Mouse (Mus musculus) small intestine, adult 2 months (tissue): ENCODE results near the gene Nfix. TPM values are rescaled to one million over a fixed set of nuclear protein-coding genes. Genes with fewer than 3 reads are reported as not detected.

Experiments
- H3K27ac ChIP-seq: fragments of 200-500 bp; 2 replicates; pipeline ENCODE4 v1.5.1; 2012; ENCODE audit warnings: low read depth, low read length, control low read depth, inconsistent platforms; ENCODE audit not compliant: insufficient read depth
- H3K27me3 ChIP-seq: fragments of 200-500 bp; 2 replicates; pipeline ENCODE4 v1.6.1; 2012; ENCODE audit warnings: mild to moderate bottlenecking, moderate library complexity, low read length, inconsistent platforms; ENCODE audit not compliant: control insufficient read depth, insufficient read depth
- H3K36me3 ChIP-seq: fragments of 200-500 bp; 2 replicates; pipeline ENCODE4 v1.6.1; 2012; ENCODE audit warnings: mild to moderate bottlenecking, low read length, control low read depth, inconsistent platforms; ENCODE audit not compliant: control insufficient read depth, insufficient read depth
- H3K4me1 ChIP-seq: fragments of 200-500 bp; 2 replicates; pipeline ENCODE4 v1.6.1; 2012; ENCODE audit warnings: low read length, inconsistent platforms, mixed read lengths; ENCODE audit not compliant: control insufficient read depth, insufficient read depth, insufficient read length
- H3K4me3 ChIP-seq: fragments of 200-500 bp; 2 replicates; pipeline ENCODE4 v1.5.1; 2012; ENCODE audit warnings: low read depth, mild to moderate bottlenecking, control low read depth, inconsistent platforms, low read length, moderate library complexity
- CTCF ChIP-seq: fragments of 200-500 bp; IDR thresholded peaks from 2 replicates; pipeline ENCODE4 v1.5.1; 2012; ENCODE audit warnings: low read depth, mild to moderate bottlenecking, control low read depth, inconsistent platforms, low read length, moderate library complexity, mixed read lengths; ENCODE audit not compliant: insufficient replicate concordance, insufficient read length; ENCODE audit errors: extremely low read depth
- POLR2A ChIP-seq: fragments of 200-500 bp; IDR thresholded peaks from 2 replicates; pipeline ENCODE4 v1.6.1; 2012; ENCODE audit warnings: low read depth, mild to moderate bottlenecking, control low read depth, inconsistent platforms, low read length, moderate library complexity
- whole genome bisulfite sequencing: fragments of 180-500 bp; shearing (Covaris S2); methylation state at CpG from one replicate; pipeline ENCODE4 v1.1.7; 2018; 5-methylcytosine and 5-hydroxymethylcytosine counted together
- polyA plus RNA-seq: library from polyadenylated mRNA; depleted of rRNA; stranded (reverse); fragments of >200 nt; gene quantifications from 2 replicates; pipeline ENCODE4 v1.2.3, GENCODE M21; 2012

Gene Nfix
- polyA plus RNA-seq, 1 experiment: 26.1 TPM

DNA sequence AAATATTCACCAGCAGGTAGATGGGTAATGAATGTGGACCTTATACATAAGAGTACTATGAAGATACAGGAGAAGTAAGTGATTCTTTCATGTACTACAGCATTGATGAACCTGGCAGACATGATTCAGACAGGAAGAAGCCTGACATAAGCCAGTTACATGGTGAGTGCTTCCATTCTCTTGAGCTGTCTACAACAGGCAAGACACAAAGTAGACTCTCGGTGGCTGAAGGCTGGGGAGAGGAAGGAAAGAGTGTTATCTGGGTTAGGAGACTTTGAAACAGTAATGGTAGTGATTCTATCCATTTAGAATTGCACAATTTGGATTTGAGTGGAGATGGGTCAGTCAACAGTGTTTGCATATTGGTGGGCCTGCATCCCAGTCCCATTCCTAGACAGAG lies 141.2 kb downstream of the Nfix start:
- H3K4me3 ChIP-seq: no peak overlapping the region
- H3K36me3 ChIP-seq: no peaks in the 10 kb centered on the region
- peaks cover 14% of the 10 kb centered on the region for H3K4me1 ChIP-seq
- H3K27me3 ChIP-seq: no peaks in the 10 kb centered on the region
- H3K27ac ChIP-seq: no peak overlapping the region
- 37% methylated on average over 1 of the region's 1 CpGs for WGBS
- TF ChIP-seq POLR2A: no peak
- no peak for TF ChIP-seq CTCF

GRCm38 (mm10) chr8:84657680-84658079 lies 142.5 kb downstream of the Nfix start:
- H3K27me3 ChIP-seq: no peaks in the 10 kb centered on the region
- H3K36me3 ChIP-seq: no peaks in the 10 kb centered on the region
- H3K4me3 ChIP-seq: no peak overlapping the region
- H3K4me1 ChIP-seq: peaks cover 14% of the 10 kb centered on the region
- H3K27ac ChIP-seq: peak overlapping the region; percentile 93
- TF ChIP-seq CTCF (no peak), POLR2A (no peak)
- 27% methylated on average over 4 of the region's 4 CpGs for WGBS

GRCm38 (mm10) chr8:84657203-84657602 lies 142.9 kb downstream of the Nfix start:
- Histone ChIP-seq H3K27ac (peak overlapping the region; percentile 93), H3K27me3 (no peaks in the 10 kb centered on the region), H3K4me3 (no peak overlapping the region), H3K4me1 (peaks cover 14% of the 10 kb centered on the region), H3K36me3 (no peaks in the 10 kb centered on the region)
- no peak for TF ChIP-seq POLR2A
- no peak for TF ChIP-seq CTCF

DNA sequence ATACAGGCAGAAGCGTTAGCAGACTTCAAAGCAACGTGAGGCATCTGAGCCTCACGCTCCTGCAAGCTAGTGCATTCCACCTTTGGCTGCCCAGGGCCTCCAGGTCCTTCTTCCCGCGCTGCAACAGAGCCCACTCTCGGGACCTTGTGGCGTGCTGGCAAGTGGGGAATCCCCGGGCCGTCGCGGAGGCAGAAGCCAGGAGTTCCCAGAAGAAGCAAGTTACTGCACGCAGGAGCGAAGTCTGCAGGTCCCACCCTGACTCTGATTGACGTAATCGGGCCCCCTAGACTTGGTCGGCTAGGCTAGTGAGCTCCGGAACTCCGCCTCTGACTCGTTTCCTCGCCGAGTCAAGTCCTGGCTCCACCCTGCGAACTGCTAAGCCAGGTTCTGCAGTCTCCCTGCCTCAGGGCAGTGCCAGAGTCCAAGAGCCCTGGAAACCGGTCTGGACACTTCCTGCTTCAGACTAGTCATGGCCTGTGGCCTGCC lies 143.5 kb downstream of the Nfix start:
- peak; percentile 49; the same call in 1 of the 2 replicates for TF ChIP-seq POLR2A
- TF ChIP-seq CTCF: no peak
- WGBS: under 1% methylated on average over 23 of the region's 23 CpGs
- no peaks in the 10 kb centered on the region for H3K27me3 ChIP-seq
- H3K4me1 ChIP-seq: peaks cover 14% of the 10 kb centered on the region
- peak overlapping the region; percentile 63 for H3K4me3 ChIP-seq
- H3K27ac ChIP-seq: peak overlapping the region; percentile 93
- no peaks in the 10 kb centered on the region for H3K36me3 ChIP-seq

- Histone ChIP-seq H3K27me3 (no peaks in the 10 kb centered on the region), H3K36me3 (no peaks in the 10 kb centered on the region), H3K27ac (peak overlapping the region; percentile 93), H3K4me1 (peaks cover 14% of the 10 kb centered on the region), H3K4me3 (peak overlapping the region; percentile 63)
- 13% methylated on average over 10 of the region's 10 CpGs for WGBS
- TF ChIP-seq CTCF (no peak), POLR2A (no peak)
Observed at GRCm38 (mm10) chr8:84656191-84656525, 144.0 kb downstream of the Nfix start.

- H3K4me1 ChIP-seq: peaks cover 14% of the 10 kb centered on the region
Observed at GRCm38 (mm10) chr8:84655336-84656190, 144.6 kb downstream of the Nfix start.

DNA sequence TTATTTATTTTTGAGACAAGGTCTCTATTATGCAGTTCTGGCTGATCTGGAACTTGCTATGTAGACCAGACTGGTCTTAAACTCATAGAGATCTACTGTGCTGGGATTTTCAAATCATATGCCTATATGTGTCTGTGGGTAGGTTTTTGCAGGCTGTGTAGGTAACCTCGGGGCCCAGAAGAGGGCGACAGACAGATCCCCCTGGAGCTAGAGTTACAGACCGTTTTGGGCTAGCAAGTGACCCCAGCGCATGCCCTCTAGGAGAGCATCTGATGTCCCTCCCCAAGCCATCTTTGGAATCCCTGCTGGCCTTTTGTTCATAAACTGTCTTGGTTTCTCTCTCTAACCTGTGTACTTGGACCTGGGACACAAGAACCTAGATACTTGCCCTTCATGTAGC lies 145.5 kb downstream of the Nfix start:
- TF ChIP-seq CTCF: no peak
- no peak for TF ChIP-seq POLR2A
- no peaks in the 10 kb centered on the region for H3K27me3 ChIP-seq
- no peak overlapping the region for H3K4me3 ChIP-seq
- H3K4me1 ChIP-seq: peaks cover 12% of the 10 kb centered on the region
- WGBS: 63% methylated on average over 4 of the region's 4 CpGs
- H3K36me3 ChIP-seq: no peaks in the 10 kb centered on the region
- no peak overlapping the region for H3K27ac ChIP-seq

More at GRCm38 (mm10) chr8:84655336-84656190, 144.6 kb downstream of the Nfix start:
- no peaks in the 10 kb centered on the region for H3K27me3 ChIP-seq
- H3K27ac ChIP-seq: peak overlapping the region; percentile 93
- no peaks in the 10 kb centered on the region for H3K36me3 ChIP-seq
- TF ChIP-seq CTCF: no peak
- TF ChIP-seq POLR2A: no peak
- H3K4me3 ChIP-seq: peak overlapping the region; percentile 63
- WGBS: 14% methylated on average over 15 of the region's 15 CpGs
